Comparison of ENCODE assay signal across 19 mouse cellular contexts in genomic region chr1:71680046-71680672, GRCm38 (mm10). TPM values are rescaled to one million over a fixed set of nuclear protein-coding genes. Genes with fewer than 3 reads are reported as not detected.
A peak's percentile ranks its signal among the peaks of the same experiment; 100 is the strongest.
DNase-seq lines count a peak whose midpoint lies in the region; ATAC-seq and TF ChIP-seq lines count a peak whose summit lies in the region.
"Had no signal": no experiment of that assay in that cellular context is flagged by ENCODE, and none has a peak within 500 bp of the region (broad histone marks: within the 10 kb centered on the region; RNA-seq: fewer than 3 reads in every experiment).

No protein-coding gene starts in this region.

- H3K4me3 ChIP-seq in embryonic facial prominence, embryonic 14.5 days (ENCODE audit: low read depth, low read length): no peak overlapping the region
- no peak overlapping the region for H3K4me3 ChIP-seq in embryonic facial prominence, embryonic 10.5 days
- no peak overlapping the region for H3K4me3 ChIP-seq in C2C12 (ENCODE audit: insufficient read depth, poor library complexity, severe bottlenecking)
- H3K4me3 ChIP-seq in myocyte: no peak overlapping the region
- no peak overlapping the region for H3K4me3 ChIP-seq in limb, embryonic 10.5 days
- H3K4me3 ChIP-seq: forebrain, embryonic 15.5 days; heart, embryonic 10.5 days; heart, embryonic 15.5 days; hindbrain, embryonic 10.5 days; hindbrain, embryonic 15.5 days had no signal

- H3K27me3 ChIP-seq in embryonic facial prominence, embryonic 14.5 days (replicated peaks; ENCODE audit: control insufficient read depth, insufficient read depth, low read length): no peaks in the 10 kb centered on the region
- H3K27me3 ChIP-seq in embryonic facial prominence, embryonic 10.5 days (replicated peaks; ENCODE audit: low read depth, poor library complexity, severe bottlenecking): no peaks in the 10 kb centered on the region
- H3K27me3 ChIP-seq in C2C12 (ENCODE audit: control insufficient read depth, insufficient read depth, insufficient read length): no peaks in the 10 kb centered on the region
- no peaks in the 10 kb centered on the region for H3K27me3 ChIP-seq in myocyte (ENCODE audit: control insufficient read depth, insufficient read depth, insufficient read length)
- no peaks in the 10 kb centered on the region for H3K27me3 ChIP-seq in limb, embryonic 10.5 days (ENCODE audit: low read depth, poor library complexity, severe bottlenecking)
- H3K27me3 ChIP-seq: forebrain, embryonic 15.5 days; heart, embryonic 15.5 days; hindbrain, embryonic 15.5 days had no signal

- no peaks in the 10 kb centered on the region for H3K9me3 ChIP-seq in embryonic facial prominence, embryonic 14.5 days (ENCODE audit: control insufficient read depth, low read length)
- no peaks in the 10 kb centered on the region for H3K9me3 ChIP-seq in embryonic facial prominence, embryonic 10.5 days
- H3K9me3 ChIP-seq in limb, embryonic 10.5 days (replicated peaks): no peaks in the 10 kb centered on the region
- H3K9me3 ChIP-seq: forebrain, embryonic 15.5 days; heart, embryonic 10.5 days; heart, embryonic 15.5 days; hindbrain, embryonic 10.5 days; hindbrain, embryonic 15.5 days had no signal

- H3K36me3 ChIP-seq in embryonic facial prominence, embryonic 14.5 days (ENCODE audit: control insufficient read depth, insufficient read depth, low read length): no peaks in the 10 kb centered on the region
- no peaks in the 10 kb centered on the region for H3K36me3 ChIP-seq in embryonic facial prominence, embryonic 10.5 days (replicated peaks)
- H3K36me3 ChIP-seq in C2C12 (ENCODE audit: control insufficient read depth, insufficient read depth): no peaks in the 10 kb centered on the region
- H3K36me3 ChIP-seq in myocyte (ENCODE audit: control insufficient read depth, insufficient read depth): no peaks in the 10 kb centered on the region
- H3K36me3 ChIP-seq in limb, embryonic 10.5 days: no peaks in the 10 kb centered on the region
- H3K36me3 ChIP-seq: forebrain, embryonic 15.5 days; heart, embryonic 10.5 days; heart, embryonic 15.5 days; hindbrain, embryonic 10.5 days; hindbrain, embryonic 15.5 days had no signal

- H3K79me3 ChIP-seq in C2C12 (ENCODE audit: low read depth): no peaks in the 10 kb centered on the region

- H3K9ac ChIP-seq in embryonic facial prominence, embryonic 14.5 days (ENCODE audit: low read depth, low read length): no peak overlapping the region
- H3K9ac ChIP-seq: forebrain, embryonic 15.5 days; heart, embryonic 15.5 days; hindbrain, embryonic 15.5 days had no signal

- no peak overlapping the region for H3K27ac ChIP-seq in embryonic facial prominence, embryonic 14.5 days (replicated peaks; ENCODE audit: low read depth, low read length)
- no peak overlapping the region for H3K27ac ChIP-seq in embryonic facial prominence, embryonic 10.5 days (replicated peaks)
- H3K27ac ChIP-seq in limb, embryonic 10.5 days: no peak overlapping the region
- H3K27ac ChIP-seq: forebrain, embryonic 15.5 days; heart, embryonic 10.5 days; heart, embryonic 15.5 days; hindbrain, embryonic 10.5 days; hindbrain, embryonic 15.5 days had no signal

- peak; percentile 33 for DNase-seq in embryonic facial prominence, embryonic 14.5 days (ENCODE audit: low spot score)
- DNase-seq in embryonic facial prominence, embryonic 10.5 days (ENCODE audit: low spot score): no peak
- peak; percentile 16 for DNase-seq in brain, adult 2 months (ENCODE audit: low read depth, low spot score)
- DNase-seq in limb, embryonic 10.5 days (ENCODE audit: low spot score): no peak
- no peak for DNase-seq in ovary, postnatal 36 days (ENCODE audit: low spot score)
- DNase-seq: adrenal gland, postnatal 14 days; cerebellum, adult 2 months; cerebellum, postnatal 10 days; gastrocnemius, postnatal 10 days; heart, adult 18-20 months; heart, postnatal 14 days had no signal

- WGBS in embryonic facial prominence, embryonic 14.5 days: 62% methylated on average over 8 of the region's 8 CpGs
- WGBS in embryonic facial prominence, embryonic 10.5 days: 78% methylated on average over 8 of the region's 8 CpGs
- 81% methylated on average over 8 of the region's 8 CpGs for WGBS in limb, embryonic 10.5 days

- TF ChIP-seq POLR2A in myocyte (IDR thresholded peaks at IDR 0.05; ENCODE audit: insufficient read length, low read depth): no peak

- H3ac ChIP-seq in C2C12 (ENCODE audit: control insufficient read depth, insufficient read length, low read depth) (no peak overlapping the region), myocyte (ENCODE audit: control insufficient read depth, insufficient read length) (no peak overlapping the region)

- H3K79me2 ChIP-seq in C2C12 (ENCODE audit: control insufficient read depth, insufficient read depth) (no peaks in the 10 kb centered on the region), myocyte (ENCODE audit: control insufficient read depth, insufficient read depth) (no peaks in the 10 kb centered on the region)

- TF ChIP-seq CTCF in C2C12 (IDR thresholded peaks at IDR 0.05; ENCODE audit: control insufficient read depth, insufficient read depth, insufficient read length): no peak

- H3K4me2 ChIP-seq in embryonic facial prominence, embryonic 14.5 days (ENCODE audit: low read depth, low read length): no peak overlapping the region
- peak overlapping the region; percentile 64 for H3K4me2 ChIP-seq in myocyte (ENCODE audit: low read depth)
- H3K4me2 ChIP-seq: forebrain, embryonic 15.5 days; heart, embryonic 15.5 days; hindbrain, embryonic 15.5 days had no signal

- H3K4me1 ChIP-seq in embryonic facial prominence, embryonic 14.5 days (ENCODE audit: control insufficient read depth, insufficient read depth, low read length): peaks cover 20% of the 10 kb centered on the region
- H3K4me1 ChIP-seq in embryonic facial prominence, embryonic 10.5 days: 0 out of 2 replicates have a peak, but pooled peaks cover 4% of the 10 kb centered on the region
- peaks cover 22% of the 10 kb centered on the region for H3K4me1 ChIP-seq in limb, embryonic 10.5 days
- H3K4me1 ChIP-seq: hindbrain, embryonic 15.5 days had no signal

- ATAC-seq in embryonic facial prominence, embryonic 14.5 days (ENCODE audit: low read depth): no peak
- ATAC-seq: forebrain, embryonic 15.5 days; intestine, embryonic 16.5 days had no signal

TF ChIP-seq in C2C12, 6 proteins besides CTCF, POLR2A, EP300 and RAD21:
- TF ChIP-seq FOSL1 (IDR thresholded peaks at IDR 0.05; ENCODE audit: insufficient read depth, low read length, poor library complexity, severe bottlenecking) (peak; percentile 5), USF1 (IDR thresholded peaks at IDR 0.05; ENCODE audit: low read depth) (no peak), CEBPB (IDR thresholded peaks at IDR 0.05; ENCODE audit: low read depth) (peak; percentile 32)

TF ChIP-seq in myocyte, 11 proteins besides CTCF, POLR2A, EP300 and RAD21:
- TF ChIP-seq REST (IDR thresholded peaks at IDR 0.05; ENCODE audit: insufficient read depth, insufficient read length) (no peak), TCF12 (IDR thresholded peaks at IDR 0.05; ENCODE audit: insufficient read depth, poor library complexity, severe bottlenecking) (no peak), POLR2AphosphoS2 (IDR thresholded peaks at IDR 0.05; ENCODE audit: insufficient read length, low read depth) (no peak), E2F4 (IDR thresholded peaks at IDR 0.05; ENCODE audit: insufficient read depth) (no peak), USF1 (IDR thresholded peaks at IDR 0.05; ENCODE audit: low read depth) (no peak), CEBPB (IDR thresholded peaks at IDR 0.05; ENCODE audit: insufficient read depth, poor library complexity, severe bottlenecking) (0 out of 2 replicates have a peak, but pooled peaks have one; percentile 24)

RNA-seq across cellular contexts. Expression of gene Fn1, which starts 27.2 kb away (rescaled TPM):
- polyA plus RNA-seq in embryonic facial prominence, embryonic 14.5 days (2014; fragmentation: Nextera tagmentation; extraction: Ambion mirVana): 277 and 304 TPM in 2 replicates
- polyA plus RNA-seq in embryonic facial prominence, embryonic 10.5 days (2016; fragmentation: Nextera tagmentation; extraction: Ambion mirVana): 119 and 130 TPM in 2 replicates
- polyA plus RNA-seq in C2C12 (2012; fragmentation: generic; extraction: Trizol) (299 TPM), myocyte (2012; fragmentation: generic; extraction: Trizol) (1,265 TPM)
- 129 and 191 TPM in 2 replicates for polyA plus RNA-seq in limb, embryonic 10.5 days (2016; fragmentation: Nextera tagmentation; extraction: Ambion mirVana)

Comparison
In these comparisons a context has a peak if more than half of its experiments do, and no peak if none do; other contexts are left out.
1. DNase-seq: peak in embryonic facial prominence, embryonic 14.5 days (single experiment) and brain, adult 2 months (single experiment); none in embryonic facial prominence, embryonic 10.5 days (single experiment), limb, embryonic 10.5 days (single experiment) and ovary, postnatal 36 days (single experiment).